21 mouse cellular contexts compared by ENCODE assay signal in genomic region chr4:102408132-102408531, GRCm38 (mm10).
DNase-seq lines count a peak whose midpoint lies in the region; ATAC-seq and TF ChIP-seq lines count a peak whose summit lies in the region.
"Had no signal": no experiment of that assay in that cellular context is flagged by ENCODE, and none has a peak within 500 bp of the region (broad histone marks: within the 10 kb centered on the region; RNA-seq: fewer than 3 reads in every experiment).

No protein-coding gene starts in this region.

- ATAC-seq in intestine, embryonic 14.5 days (replicated peaks; ENCODE audit: low FRiP score, low TSS enrichment, low read depth): no peak
- ATAC-seq in intestine, embryonic 16.5 days: no peak
- ATAC-seq in lung, embryonic 16.5 days (ENCODE audit: low read depth): peak; percentile 83; the same call in 1 of the 2 replicates
- ATAC-seq: activated CD4-positive, CD25-positive, alpha-beta regulatory T cell, adult 4 months; CD4-positive, CD25-positive, alpha-beta regulatory T cell, adult 4 months; midbrain, embryonic 13.5 days; Patski had no signal

- H3K4me1 ChIP-seq in intestine, embryonic 14.5 days (replicated peaks; ENCODE audit: control insufficient read depth, insufficient read depth, low read length): peaks cover 14% of the 10 kb centered on the region
- H3K4me1 ChIP-seq in intestine, embryonic 16.5 days (ENCODE audit: control insufficient read depth, insufficient read depth, low read length): peaks cover 16% of the 10 kb centered on the region
- H3K4me1 ChIP-seq in lung, embryonic 16.5 days (replicated peaks; ENCODE audit: control insufficient read depth, insufficient read depth, low read length): no peaks in the 10 kb centered on the region
- no peaks in the 10 kb centered on the region for H3K4me1 ChIP-seq in lung, adult 2 months (ENCODE audit: control insufficient read depth, insufficient read depth, low read length)

- no peak overlapping the region for H3K4me3 ChIP-seq in intestine, embryonic 14.5 days (ENCODE audit: low read depth, low read length)
- no peak overlapping the region for H3K4me3 ChIP-seq in intestine, embryonic 16.5 days (ENCODE audit: low read length)
- no peak overlapping the region for H3K4me3 ChIP-seq in lung, embryonic 16.5 days (ENCODE audit: low read length)
- H3K4me3 ChIP-seq in lung, adult 2 months (replicated peaks; ENCODE audit: extremely low read depth, low read depth, low read length): no peak overlapping the region
- H3K4me3 ChIP-seq: forebrain, embryonic 12.5 days; limb, embryonic 13.5 days; midbrain, embryonic 13.5 days; neural tube, embryonic 13.5 days had no signal

- no peak for TF ChIP-seq POLR2A in lung, adult 2 months (IDR thresholded peaks at IDR 0.05; ENCODE audit: borderline replicate concordance, extremely low read depth, low read depth, low read length)

- DNase-seq in heart, adult 11 months: peak; percentile 35
- no peak for DNase-seq in heart, adult 8-10 months (ENCODE audit: low spot score)
- DNase-seq in intestine, embryonic 14.5 days (ENCODE audit: low spot score): no peak
- no peak for DNase-seq in lung, adult 2 months
- DNase-seq in cerebellum, adult 8-10 months: no peak
- no peak for DNase-seq in adrenal gland, postnatal 10 days
- DNase-seq: adrenal gland, postnatal 14 days; cerebellum, adult 11-12 months; cerebellum, postnatal 25 days; kidney, adult 8-10 months; thymus, adult 18-20 months; thymus, postnatal 4 days had no signal

- H3K27me3 ChIP-seq in intestine, embryonic 14.5 days (replicated peaks; ENCODE audit: control insufficient read depth, insufficient read depth, low read length): no peaks in the 10 kb centered on the region
- no peaks in the 10 kb centered on the region for H3K27me3 ChIP-seq in intestine, embryonic 16.5 days (replicated peaks; ENCODE audit: control insufficient read depth, insufficient read depth, low read length)
- H3K27me3 ChIP-seq in lung, embryonic 16.5 days (ENCODE audit: control insufficient read depth, insufficient read depth, low read depth, low read length): no peaks in the 10 kb centered on the region
- H3K27me3 ChIP-seq: limb, embryonic 13.5 days; midbrain, embryonic 13.5 days; neural tube, embryonic 13.5 days; Patski had no signal

- H3K9me3 ChIP-seq in intestine, embryonic 14.5 days (ENCODE audit: control insufficient read depth, low read length): no peaks in the 10 kb centered on the region
- H3K9me3 ChIP-seq in intestine, embryonic 16.5 days (ENCODE audit: control insufficient read depth, low read length): no peaks in the 10 kb centered on the region
- H3K9me3 ChIP-seq in lung, embryonic 16.5 days (ENCODE audit: control insufficient read depth, low read length): no peaks in the 10 kb centered on the region
- H3K9me3 ChIP-seq: forebrain, embryonic 12.5 days; limb, embryonic 13.5 days; midbrain, embryonic 13.5 days; neural tube, embryonic 13.5 days had no signal

- TF ChIP-seq CTCF in lung, adult 2 months (IDR thresholded peaks at IDR 0.05; ENCODE audit: insufficient read depth, low read length): no peak

- no peaks in the 10 kb centered on the region for H3K36me3 ChIP-seq in intestine, embryonic 14.5 days (ENCODE audit: control insufficient read depth, insufficient read depth, low read length)
- no peaks in the 10 kb centered on the region for H3K36me3 ChIP-seq in intestine, embryonic 16.5 days (ENCODE audit: control insufficient read depth, insufficient read depth, low read length)
- H3K36me3 ChIP-seq in lung, embryonic 16.5 days (ENCODE audit: control insufficient read depth, insufficient read depth, low read length): no peaks in the 10 kb centered on the region
- H3K36me3 ChIP-seq: forebrain, embryonic 12.5 days; limb, embryonic 13.5 days; midbrain, embryonic 13.5 days; neural tube, embryonic 13.5 days had no signal

- no peak overlapping the region for H3K9ac ChIP-seq in intestine, embryonic 14.5 days (ENCODE audit: low read length)
- no peak overlapping the region for H3K9ac ChIP-seq in intestine, embryonic 16.5 days (ENCODE audit: low read depth, low read length)
- no peak overlapping the region for H3K9ac ChIP-seq in lung, embryonic 16.5 days (ENCODE audit: low read length)
- H3K9ac ChIP-seq: forebrain, embryonic 12.5 days; limb, embryonic 13.5 days; midbrain, embryonic 13.5 days; neural tube, embryonic 13.5 days had no signal

- H3K27ac ChIP-seq in intestine, embryonic 14.5 days (ENCODE audit: low read depth): peak overlapping the region; percentile 51; the same call in 1 of the 2 replicates
- no peak overlapping the region for H3K27ac ChIP-seq in intestine, embryonic 16.5 days (ENCODE audit: low read length)
- H3K27ac ChIP-seq in lung, embryonic 16.5 days (ENCODE audit: low read length): no peak overlapping the region
- H3K27ac ChIP-seq: forebrain, embryonic 12.5 days; limb, embryonic 13.5 days; midbrain, embryonic 13.5 days; neural tube, embryonic 13.5 days had no signal

- H3K4me2 ChIP-seq in intestine, embryonic 14.5 days (ENCODE audit: low read length): no peak overlapping the region
- no peak overlapping the region for H3K4me2 ChIP-seq in intestine, embryonic 16.5 days (ENCODE audit: low read depth, low read length)
- no peak overlapping the region for H3K4me2 ChIP-seq in lung, embryonic 16.5 days (ENCODE audit: low read depth, low read length)
- H3K4me2 ChIP-seq: forebrain, embryonic 12.5 days; limb, embryonic 13.5 days; midbrain, embryonic 13.5 days; neural tube, embryonic 13.5 days had no signal

- WGBS in intestine, embryonic 14.5 days: 34% methylated on average over 2 of the region's 2 CpGs
- WGBS in intestine, embryonic 16.5 days: 48% methylated on average over 2 of the region's 2 CpGs
- WGBS in lung, embryonic 16.5 days: 40% methylated on average over 2 of the region's 2 CpGs
- WGBS in lung, adult 2 months: 55% methylated on average over 2 of the region's 2 CpGs
